Mouse (Mus musculus) adrenal gland, postnatal 14 days (tissue): ENCODE measurements around the gene Eif2ak1. TPM values are rescaled to one million over a fixed set of nuclear protein-coding genes. Genes with fewer than 3 reads are reported as not detected.
"Not testable (repeated sequence)": the region's sequence is repeated elsewhere in the genome, so short reads cannot be mapped to it uniquely, and the experiment has no call there.

Experiments used
- DNase-seq: peaks from one replicate; pipeline ENCODE4 v3.0.0; 2021; ENCODE audit warnings: mixed read lengths
- long read RNA-seq, 2 experiments: library from polyadenylated mRNA; stranded (forward); transcript quantifications; one replicate each; pipeline ENCODE4 v2.0.0; 2021
- total RNA-seq: library from RNA; stranded (reverse); gene quantifications from 2 replicates; pipeline ENCODE4 v1.2.3, GENCODE M21; 2021

The Eif2ak1 gene
- 33.1 and 34.2 TPM in 2 replicates for total RNA-seq
- long read RNA-seq, experiment 1, full-length matches to known transcripts = 60 of 73 reads
- long read RNA-seq, experiment 1, partial matches to known transcripts = 7 of 73 reads
- long read RNA-seq, experiment 1, other reads (novel, unspliced or antisense) = 6 of 73 reads
- long read RNA-seq, experiment 2, full-length matches to known transcripts = 37 of 43 reads
- long read RNA-seq, experiment 2, partial matches to known transcripts = 4 of 43 reads
- long read RNA-seq, experiment 2, other reads (novel, unspliced or antisense) = 2 of 43 reads

DNA sequence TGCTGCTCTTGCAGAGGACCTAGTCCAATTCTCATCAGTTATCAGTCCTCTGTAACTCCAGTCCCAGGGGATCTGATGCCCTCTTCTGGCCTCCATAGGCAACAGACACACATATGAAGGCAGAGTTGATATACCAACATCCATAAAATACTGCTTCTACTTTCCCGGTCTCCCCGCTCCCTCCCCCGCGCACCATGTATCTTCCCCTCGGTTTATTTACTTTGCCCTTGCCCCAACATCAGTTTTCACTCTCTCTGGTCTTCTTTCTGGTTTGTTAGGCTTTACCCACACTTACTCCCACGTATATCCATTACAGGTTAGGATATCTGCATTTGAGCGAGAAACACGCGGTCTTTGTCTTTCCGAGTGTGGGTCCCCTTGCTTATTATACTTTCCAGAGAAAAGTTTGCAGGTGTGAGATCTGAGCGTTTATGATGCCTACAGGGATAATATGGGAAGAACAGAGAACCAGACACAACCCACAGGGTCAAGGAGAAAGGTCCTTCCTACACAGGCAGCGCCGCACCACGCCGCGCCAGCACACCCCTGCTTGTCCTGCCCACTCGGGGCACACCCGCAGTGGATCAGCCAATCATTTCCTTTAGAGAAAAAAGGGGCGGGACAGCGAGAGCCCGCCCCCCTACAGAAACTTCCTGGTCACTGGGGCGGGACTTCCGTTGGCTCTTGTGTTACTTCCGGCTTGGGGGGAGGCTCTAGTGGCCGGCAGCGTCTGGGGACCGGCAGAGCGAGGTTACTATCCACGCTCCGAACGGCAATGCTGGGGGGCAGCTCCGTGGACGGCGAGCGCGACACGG, at the start of gene Eif2ak1:
Eif2ak1 (plus strand) TSS at position 673 of the 815 bp plus-strand sequence.
- peak; percentile 95 for DNase-seq

- DNase-seq = no peak
These were observed 35.6 kb upstream of the Eif2ak1 start for GRCm38 (mm10) chr5:143781951-143782350.

DNA sequence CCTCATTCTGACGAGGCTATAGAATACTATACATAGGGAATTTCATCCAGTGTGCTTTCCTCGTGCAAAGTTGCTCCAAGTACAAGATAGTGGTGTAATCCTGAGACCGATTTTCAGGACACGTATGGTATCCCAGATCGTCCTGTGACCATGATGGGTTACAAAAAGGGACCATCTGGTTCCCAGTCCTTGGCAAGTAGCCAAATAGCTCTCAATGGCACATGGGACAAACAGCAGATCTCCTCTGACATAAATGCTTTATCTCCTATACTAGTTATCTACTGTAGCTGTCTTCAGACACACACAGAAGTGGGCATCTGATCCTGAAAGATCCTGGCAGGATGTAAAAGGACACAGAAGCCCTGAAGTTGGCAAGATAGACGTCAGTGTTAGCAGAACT, 32.2 kb upstream of the Eif2ak1 start:
- DNase-seq = no peak

- not testable (repeated sequence) for DNase-seq
These were observed 16.4 kb upstream of the Eif2ak1 start for GRCm38 (mm10) chr5:143801216-143801615.

DNA sequence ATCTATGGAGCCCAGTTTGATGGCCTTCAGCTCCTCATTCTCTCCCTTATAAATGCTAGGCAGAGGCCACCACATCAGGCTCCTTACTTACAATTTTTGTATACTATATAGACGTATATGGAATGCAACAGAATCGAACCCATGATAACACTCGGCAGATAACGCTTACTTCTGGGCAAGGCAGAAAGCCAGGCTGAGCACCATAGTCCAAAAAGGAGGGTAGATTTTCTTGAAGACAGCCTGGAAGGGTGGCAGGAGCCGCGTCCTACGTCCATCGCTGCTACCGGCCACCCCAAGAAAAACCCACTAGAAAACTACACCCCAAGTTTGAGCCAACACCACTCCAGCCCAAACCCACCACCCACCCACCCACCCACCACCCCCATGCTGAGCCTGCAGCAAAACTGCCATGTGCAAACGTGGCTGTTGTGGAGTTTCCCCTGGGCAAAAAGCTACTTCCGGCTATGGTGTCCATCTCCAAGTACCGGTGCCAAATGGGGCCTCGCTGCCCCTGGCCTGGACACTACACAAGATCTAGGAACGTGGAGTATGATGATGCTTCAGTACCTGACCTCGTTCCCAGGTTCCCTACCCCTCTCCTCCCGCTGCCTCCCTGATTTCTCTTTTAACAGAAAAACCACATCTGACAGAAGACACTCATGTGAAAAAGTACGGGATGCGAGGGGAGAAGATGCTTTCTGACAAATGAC, 13.4 kb upstream of the Eif2ak1 start:
- no peak for DNase-seq

- DNase-seq = no peak
These were observed 10.3 kb upstream of the Eif2ak1 start for GRCm38 (mm10) chr5:143807268-143807667.

DNA sequence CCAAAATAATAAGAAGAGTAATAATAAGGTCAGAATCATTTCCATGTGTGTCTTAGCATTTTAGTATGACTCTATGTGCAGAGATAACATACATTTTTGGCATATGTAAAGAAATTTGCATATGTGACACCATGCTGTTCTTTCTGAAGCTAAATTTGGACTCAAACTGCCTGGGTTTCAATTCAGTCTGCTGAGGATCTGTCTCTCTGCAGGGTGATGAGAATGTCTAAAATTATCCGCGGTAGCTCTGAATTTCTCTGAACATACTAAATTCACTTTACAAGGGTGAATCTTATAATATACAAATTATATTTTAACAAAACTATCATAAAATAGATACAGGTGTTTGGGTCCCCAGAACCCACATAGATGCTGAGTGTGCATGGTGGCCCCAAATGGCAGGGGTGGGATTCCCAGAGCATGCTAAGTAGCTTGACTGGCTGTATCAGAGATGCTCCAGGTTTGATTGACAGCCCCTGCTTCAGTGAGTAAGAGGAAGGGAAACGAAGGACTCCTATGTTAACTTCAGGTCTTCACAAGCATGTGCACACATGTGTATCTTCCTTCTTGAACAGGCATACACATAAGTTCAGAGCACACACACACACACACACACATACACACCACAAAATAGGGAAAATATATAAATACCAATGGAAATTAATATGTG, 8.0 kb upstream of the Eif2ak1 start:
- no peak for DNase-seq

- DNase-seq = no peak
These were observed 5.9 kb upstream of the Eif2ak1 start for GRCm38 (mm10) chr5:143811653-143812052.

DNA sequence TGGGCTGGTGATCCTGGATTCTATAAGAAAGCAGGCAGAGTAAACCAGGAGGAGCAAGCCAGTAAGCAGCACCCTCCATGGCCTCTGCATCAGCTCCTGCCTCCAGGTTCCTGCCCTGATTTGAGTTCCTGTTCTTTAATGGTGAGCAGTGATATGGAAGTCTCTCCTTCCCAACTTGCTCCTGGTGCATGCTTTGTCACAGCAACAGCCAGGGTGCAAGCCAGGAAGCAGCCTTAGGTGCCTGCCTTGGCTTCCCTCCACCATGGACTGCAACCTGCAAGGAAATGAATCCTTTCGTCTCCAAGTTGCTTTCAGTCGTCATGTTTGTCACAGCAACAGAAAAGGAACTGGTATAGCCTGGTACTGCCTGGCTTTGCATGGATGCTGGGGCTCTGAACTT, 3.0 kb upstream of the Eif2ak1 start:
- no peak for DNase-seq

GRCm38 (mm10) chr5:143817931-143818311, 333 bp downstream of the Eif2ak1 start:
- peak; percentile 52 for DNase-seq

DNA sequence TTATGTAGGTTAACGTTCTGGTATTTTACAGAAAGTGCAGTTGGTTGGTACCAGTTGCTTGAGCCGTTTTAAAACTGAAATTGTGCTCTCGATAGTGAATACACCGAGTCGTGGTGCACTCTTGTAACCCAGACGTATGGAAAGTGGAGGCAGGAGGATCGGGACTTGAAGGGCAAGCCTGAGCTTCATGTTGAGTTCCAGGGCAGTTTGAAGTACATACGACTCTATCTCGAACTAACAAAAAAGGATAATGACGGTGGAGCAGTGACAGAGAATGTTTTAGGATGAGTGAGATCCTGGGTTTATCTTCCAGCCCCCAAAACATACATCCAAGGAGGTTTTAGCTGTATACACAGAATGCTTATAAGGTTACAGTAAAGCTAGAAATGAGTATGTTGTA, 873 bp downstream of the Eif2ak1 start:
- DNase-seq = no peak

DNA sequence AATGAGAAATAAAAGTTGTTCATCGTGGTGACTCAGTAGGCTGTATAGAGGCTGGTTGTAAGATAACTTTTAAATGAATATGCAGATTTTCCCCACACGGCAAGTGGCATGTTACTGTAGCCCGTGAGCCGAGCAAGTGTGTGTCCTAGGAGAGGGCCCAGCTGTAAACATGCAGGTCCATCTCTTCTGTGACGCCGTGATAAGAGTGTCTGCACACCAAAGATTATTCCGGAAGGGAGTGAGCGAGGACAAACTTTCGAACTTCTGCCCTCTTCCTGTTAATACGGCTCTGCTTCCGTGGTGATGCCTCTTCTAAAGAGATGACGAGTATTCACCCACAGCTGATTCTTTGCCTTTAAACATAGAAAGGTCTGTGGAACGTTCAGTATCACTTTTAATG, 1.4 kb downstream of the Eif2ak1 start:
- no peak for DNase-seq

DNA sequence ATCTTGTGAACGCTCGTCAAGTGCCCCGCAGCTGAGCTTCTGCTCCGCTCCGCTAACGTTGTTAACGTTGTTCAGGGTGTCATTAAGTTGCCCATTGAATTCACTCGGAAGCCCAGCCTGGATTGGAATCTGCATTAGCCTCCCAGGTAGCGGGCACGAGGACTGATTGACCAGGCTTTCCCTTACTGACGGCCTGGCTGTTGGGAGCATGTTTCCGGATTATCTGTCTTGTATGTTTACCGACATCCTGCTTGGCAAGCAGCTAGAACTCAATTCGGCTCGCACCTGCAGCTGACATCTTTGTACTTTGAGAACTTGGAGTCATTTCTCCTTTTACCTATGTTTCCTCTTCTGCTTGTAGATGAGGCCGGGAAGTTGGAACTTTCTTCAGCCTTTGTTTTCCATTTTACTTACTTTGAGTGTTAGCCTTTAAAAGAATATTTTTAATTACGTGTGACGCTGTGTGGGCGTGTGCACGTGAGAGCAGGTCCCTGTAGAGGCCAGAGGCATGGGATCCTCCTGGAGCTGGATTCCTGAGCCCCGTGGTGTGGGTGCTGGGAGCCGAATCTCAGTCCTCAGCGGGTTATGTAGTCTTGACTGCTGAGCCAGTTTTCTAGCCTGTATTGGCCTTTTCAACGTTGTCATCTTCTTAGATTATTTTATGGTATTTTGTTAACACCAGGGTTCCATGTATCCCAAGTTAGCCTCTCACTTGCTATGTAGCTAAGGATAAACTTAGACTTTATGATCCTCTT, 2.5 kb downstream of the Eif2ak1 start:
- DNase-seq = no peak

- no peak for DNase-seq
These were observed 3.2 kb downstream of the Eif2ak1 start for GRCm38 (mm10) chr5:143820820-143821219.

DNA sequence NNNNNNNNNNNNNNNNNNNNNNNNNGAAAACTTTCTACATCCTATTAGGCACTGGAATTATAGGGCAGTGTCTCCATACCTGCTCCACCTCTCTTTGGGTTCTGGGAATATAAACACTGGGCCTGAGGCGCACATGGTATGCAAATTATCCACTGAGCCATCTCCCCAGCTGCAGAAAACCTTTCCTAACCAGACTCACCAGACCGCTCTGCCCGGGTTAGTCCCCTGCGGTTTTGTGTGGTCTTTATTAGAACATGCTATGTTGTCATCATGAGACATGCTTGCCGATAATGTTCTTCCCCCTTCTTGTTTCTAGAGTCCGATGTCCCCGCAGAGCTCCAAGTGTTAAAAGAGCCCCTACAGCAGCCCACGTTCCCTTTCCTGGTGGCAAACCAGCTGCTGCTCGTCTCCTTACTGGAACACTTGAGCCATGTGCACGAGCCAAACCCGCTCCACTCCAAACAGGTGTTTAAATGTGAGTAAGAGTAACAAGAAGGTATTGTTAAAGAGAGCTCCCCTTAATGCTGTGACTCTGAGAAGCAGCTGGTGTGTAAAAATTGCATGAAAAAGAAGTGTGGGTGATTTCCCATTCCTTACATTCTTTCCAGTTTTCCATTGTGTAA, 54.1 kb downstream of the Eif2ak1 start:
- no peak for DNase-seq

DNA sequence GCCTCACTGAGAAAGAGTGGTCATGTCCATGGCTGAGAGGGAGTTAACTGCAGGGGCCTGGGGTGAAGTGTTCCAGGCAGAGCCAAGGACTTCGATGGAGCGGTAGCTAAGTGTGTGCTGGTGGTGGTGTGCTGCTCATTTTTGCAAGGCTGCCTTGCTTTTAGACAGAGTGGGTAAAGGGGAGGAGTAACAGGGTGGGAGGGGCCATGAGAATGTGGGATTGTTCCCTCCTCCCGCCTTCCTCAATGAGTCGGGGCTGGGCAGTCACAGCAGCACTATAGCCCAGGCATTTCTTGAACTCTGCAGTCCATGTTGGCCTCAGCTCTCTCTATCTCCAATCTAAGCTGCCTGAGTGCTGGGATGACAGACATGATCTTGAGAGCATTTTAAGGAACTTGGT, 57.0 kb downstream of the Eif2ak1 start:
- peak; percentile 43 for DNase-seq

GRCm38 (mm10) chr5:143885274-143885673, 67.7 kb downstream of the Eif2ak1 start:
- DNase-seq = no peak

DNA sequence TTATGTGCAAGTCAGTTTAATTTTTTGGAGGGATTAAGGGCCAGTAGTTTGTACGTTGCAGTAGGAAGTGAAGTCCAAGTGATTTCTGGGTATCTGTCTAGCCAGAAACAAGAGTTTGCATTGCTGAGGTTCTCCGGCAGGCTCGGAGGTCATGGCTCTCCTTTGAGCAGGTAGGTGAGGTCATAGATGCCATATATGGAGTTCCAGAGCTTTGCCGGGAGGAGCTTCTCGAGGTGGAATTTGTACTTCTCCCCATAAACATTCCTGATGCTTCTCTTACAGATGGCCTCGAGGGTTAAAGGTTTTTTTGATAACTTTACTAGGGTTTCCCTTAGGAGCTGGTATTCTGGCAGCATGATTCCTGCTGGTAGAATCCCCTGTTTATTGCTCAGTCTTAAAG, 73.2 kb downstream of the Eif2ak1 start:
- no peak for DNase-seq

GRCm38 (mm10) chr5:143892255-143892886, 74.8 kb downstream of the Eif2ak1 start:
- no peak for DNase-seq

GRCm38 (mm10) chr5:143893396-143893795, 75.8 kb downstream of the Eif2ak1 start:
- DNase-seq = no peak
